Mouse (Mus musculus) c-Kit-positive CD71-negative TER-119-negative erythroid progenitor cells, embryonic 14.5 days (primary cell): ENCODE data around the gene Sim1.

Experiments
- DNase-seq: peaks from one replicate; pipeline ENCODE4 v3.0.0-alpha.2; 2013; ENCODE audit warnings: low read depth

The Sim1 gene

GRCm38 (mm10) chr10:50901601-50902475 lies 7.3 kb downstream of the Sim1 start:
- no peak for DNase-seq

- DNase-seq = no peak
Observed at GRCm38 (mm10) chr10:50902741-50903715, 8.5 kb downstream of the Sim1 start.

DNA sequence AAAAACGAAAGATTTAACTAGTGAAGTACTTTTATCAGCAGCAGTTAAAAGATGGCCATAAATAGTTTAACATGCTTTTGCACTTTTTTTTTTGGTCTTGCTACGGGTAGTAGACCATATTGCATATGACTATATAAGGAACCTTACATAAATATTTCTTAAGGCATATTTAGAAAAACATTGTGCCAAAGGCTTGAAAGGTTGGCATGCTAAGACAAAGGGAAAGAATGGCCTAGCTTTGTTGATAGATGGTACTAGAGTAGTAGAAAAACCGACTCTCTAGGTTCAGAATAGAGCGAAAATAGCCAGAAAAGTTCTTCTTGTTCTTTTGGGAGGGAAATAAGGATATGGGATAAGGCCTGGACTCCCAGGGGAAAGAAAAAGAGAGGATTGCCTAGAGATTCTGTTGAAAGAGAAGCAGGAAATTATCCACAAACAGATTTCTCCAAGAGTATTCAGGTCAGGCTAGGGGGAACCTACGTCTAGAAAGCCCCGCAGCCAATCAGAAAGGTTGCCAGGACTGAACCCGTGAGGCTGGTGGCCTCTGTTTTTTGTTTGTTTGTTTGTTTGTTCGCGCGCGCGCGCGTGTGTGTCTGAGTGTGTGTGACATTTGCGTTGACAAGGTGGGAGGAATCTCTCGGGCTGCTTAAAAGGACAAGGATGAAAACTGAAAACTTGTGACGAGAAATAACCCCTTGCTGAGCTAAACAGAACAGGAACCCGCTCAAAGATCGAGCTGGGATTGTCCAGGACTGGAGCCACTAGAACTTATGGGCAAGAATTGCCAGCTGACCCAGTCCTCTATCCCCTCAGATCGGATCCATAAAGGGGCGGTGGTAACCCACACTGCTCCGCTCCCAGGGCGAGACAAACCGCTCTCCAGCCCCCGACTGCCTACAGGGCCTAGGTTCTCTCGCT lies 9.6 kb downstream of the Sim1 start:
- DNase-seq = no peak

DNA sequence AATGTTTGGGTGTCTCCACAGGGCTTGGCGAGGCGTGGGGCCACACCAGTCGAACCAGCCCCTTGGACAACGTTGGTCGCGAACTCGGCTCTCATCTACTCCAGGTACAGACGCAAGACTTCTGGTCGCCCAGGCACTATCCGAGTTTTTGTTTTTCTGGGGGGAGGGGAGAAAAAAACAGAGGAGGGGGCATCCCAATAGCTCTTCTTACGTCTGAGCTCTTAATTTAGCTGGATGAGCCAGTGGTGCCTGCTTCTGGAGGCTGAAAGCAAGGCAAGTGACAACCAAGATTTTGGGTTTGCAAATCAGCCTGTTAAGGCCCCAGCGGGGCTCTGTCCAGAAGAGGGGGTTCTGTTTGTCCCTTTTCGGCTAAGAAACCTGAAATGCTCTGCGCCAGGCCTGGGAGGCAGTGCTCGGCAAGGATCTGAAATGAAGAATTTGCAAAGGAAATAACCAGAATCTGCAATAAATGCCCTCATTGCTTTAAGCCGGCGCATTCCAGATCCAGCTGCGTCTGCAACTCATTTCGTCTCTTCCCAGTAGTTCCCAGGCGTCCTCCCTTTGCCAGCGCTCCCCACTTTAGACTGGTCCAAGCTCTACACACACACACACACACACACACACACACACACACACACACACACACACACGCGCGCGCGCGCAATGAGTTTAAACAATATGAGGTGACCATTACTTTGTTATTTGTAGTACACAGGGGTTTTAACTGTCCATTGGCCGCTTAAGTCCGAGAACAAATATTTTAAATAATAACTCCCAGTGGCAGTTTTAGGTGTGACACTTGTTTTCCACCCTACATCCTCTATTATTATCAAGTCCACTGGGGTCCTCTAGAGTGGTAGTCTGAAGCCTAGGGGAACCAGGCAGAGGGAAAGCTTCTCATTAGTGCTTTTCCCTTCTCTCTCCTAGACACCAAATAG lies 10.5 kb downstream of the Sim1 start:
- no peak for DNase-seq

DNA sequence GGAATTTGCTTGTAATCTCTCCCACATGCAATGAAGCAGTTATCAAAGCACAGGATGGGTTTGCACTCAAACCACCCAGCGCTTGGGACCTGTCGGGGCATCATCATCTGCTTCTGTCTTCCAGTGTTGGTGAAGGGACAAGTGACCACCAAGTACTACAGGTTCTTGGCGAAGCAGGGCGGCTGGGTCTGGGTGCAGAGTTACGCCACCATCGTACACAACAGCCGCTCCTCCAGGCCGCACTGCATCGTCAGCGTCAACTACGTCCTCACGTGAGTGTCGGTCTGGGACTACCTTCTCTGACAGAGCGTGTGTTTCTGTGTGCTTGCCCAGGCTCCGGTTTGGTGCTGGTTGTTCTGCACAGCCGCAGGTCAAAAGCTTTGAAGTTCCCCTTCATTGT lies 15.8 kb downstream of the Sim1 start:
- DNase-seq = no peak

GRCm38 (mm10) chr10:50910861-50911410 lies 16.4 kb downstream of the Sim1 start:
- DNase-seq = no peak

DNA sequence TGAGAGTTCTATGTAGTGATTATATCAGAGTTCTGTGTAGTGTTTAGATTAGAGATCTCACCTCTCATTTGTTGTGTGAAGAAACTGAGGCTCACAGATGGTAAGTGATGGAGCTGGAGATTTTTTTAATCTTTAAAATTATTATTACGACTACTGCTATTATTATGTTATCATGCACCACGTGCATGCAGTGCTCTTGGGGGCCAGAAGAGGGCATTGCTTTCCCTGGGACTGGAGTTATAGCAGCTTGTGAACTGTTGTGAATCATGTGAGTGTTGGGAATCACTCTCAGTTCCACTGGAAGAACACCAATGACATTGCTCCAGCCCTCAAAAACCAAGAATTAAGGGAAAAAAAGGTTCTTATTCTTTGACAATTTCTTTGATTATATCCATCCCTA lies 21.1 kb downstream of the Sim1 start:
- no peak for DNase-seq

DNA sequence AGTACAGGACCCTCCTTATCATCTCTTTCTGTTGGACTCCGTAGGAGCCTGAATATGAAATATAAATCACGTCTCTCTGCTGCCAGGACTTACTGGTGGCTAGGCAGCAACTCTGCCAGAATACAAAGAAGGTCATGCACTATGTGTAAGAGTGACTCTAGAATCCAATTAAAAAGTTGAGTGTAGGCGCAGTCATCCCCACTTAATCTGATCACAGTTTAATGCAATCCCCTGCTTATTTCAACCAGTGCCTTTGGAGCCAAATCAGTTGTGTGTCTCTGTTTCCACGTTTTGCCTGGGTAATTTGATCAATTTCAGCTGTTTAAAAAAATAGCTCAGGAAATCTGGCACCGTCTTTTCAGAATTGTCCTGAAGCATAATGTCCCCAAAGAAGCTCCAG lies 34.7 kb downstream of the Sim1 start:
- no peak for DNase-seq

DNA sequence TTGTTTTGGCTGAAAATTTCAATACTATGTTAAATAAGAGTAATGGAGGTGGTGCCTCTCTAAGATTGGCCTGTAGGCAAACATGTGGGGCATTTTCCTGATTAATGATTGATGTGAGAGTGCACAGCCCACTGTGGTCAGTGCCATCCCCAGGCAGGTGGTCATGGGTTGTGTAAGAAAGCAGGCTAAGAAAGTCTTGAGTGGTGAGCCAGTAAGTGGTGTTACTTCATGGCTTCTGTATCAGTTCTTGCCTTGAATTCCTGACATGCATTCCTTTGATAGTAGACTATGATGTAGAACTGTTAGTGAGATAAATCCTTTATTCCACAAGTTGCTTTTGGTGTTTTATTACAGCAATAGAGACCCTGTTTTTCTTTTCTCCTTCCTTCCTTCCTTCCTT lies 41.1 kb downstream of the Sim1 start:
- DNase-seq = no peak

DNA sequence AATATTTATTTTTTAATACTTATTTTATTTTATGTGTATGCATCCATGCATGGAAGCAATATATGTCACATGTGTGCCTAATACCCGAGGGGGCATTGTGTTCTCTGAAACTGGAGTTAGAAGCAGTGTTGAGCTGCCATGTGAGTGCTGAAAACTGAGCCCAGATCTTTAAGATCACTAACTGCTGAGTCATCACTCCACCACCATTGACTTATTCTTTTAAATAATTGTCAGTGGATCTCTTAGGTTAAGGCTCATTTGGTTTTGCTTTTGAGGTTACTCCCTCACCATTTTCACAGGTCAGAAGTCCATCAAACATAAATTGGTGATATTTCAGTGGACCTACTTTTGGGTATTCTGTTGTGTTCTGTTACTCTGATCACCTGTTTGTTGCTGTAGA lies 79.1 kb downstream of the Sim1 start:
- DNase-seq = no peak

GRCm38 (mm10) chr10:50981849-50982248 lies 87.3 kb downstream of the Sim1 start:
- DNase-seq = no peak

GRCm38 (mm10) chr10:50983620-50984019 lies 89.1 kb downstream of the Sim1 start:
- no peak for DNase-seq

DNA sequence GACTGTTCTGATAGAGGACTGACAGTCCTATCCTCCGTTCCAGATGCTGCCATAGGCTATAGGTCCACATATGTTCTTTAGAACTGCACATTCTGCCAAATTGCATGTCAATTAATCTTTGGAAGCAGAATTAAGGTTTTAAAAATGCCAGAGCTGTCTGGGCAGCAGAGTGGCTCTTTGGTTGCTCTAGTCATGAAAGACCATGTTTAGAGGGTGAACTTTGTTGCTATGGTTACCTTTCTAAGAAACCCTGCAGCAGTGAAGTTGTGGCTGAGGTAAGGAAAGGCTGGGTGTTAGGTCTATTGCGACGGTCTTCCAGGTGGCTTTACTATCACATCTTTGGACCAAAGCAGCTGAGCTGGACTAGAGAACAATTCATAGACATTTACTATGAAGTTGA lies 113.2 kb downstream of the Sim1 start:
- no peak for DNase-seq

- no peak for DNase-seq
Observed at GRCm38 (mm10) chr10:51011391-51012150, 117.0 kb downstream of the Sim1 start.

GRCm38 (mm10) chr10:51014901-51015300 lies 120.3 kb downstream of the Sim1 start:
- DNase-seq = no peak

DNA sequence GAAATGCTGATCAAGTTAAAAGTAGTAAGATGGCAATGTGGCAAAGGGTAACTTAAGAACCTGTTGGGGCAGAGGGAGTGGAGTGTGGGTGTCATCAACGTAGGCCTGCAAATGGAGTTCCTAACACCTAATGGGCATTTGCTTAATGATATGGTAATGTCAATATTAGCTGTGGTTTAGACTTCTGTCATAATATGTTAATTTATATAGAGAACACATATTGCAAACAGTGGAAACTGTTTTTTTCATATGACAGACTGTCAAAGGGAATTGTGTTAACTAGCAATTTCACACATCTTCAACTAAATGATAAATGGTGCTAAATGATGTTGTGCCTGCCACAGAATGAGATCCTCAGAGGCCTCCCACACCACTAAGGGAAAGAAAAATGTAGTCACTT lies 120.8 kb downstream of the Sim1 start:
- DNase-seq = no peak

- no peak for DNase-seq
Observed at GRCm38 (mm10) chr10:51023308-51024279, 129.0 kb downstream of the Sim1 start.
